Mouse (Mus musculus) midbrain, embryonic 15.5 days (tissue): ENCODE results near the gene Gm11937. TPM values are rescaled to one million over a fixed set of nuclear protein-coding genes. Genes with fewer than 3 reads are reported as not detected.
"Not testable (repeated sequence)": the region's sequence is repeated elsewhere in the genome, so short reads cannot be mapped to it uniquely, and the experiment has no call there.

Source experiments
- ATAC-seq: fragments of 200-750 bp; cut with Nextera tagmentation; replicated peaks from 2 replicates; pipeline ENCODE4 v1.8.0; 2017; ENCODE audit warnings: moderate TSS enrichment
- H3K27ac ChIP-seq: fragments of 300-500 bp; sonication (generic); 2 replicates; pipeline ENCODE4 v1.5.1; 2015; ENCODE audit warnings: mild to moderate bottlenecking, inconsistent platforms
- H3K27me3 ChIP-seq: fragments of 300-500 bp; sonication (generic); replicated peaks from 2 replicates; pipeline ENCODE4 v1.6.1; 2015; ENCODE audit warnings: inconsistent platforms
- H3K36me3 ChIP-seq: fragments of 300-500 bp; sonication (generic); replicated peaks from 2 replicates; pipeline ENCODE4 v1.6.1; 2015; ENCODE audit warnings: inconsistent platforms
- H3K4me1 ChIP-seq: fragments of 300-500 bp; sonication (generic); 2 replicates; pipeline ENCODE4 v1.6.1; 2015; ENCODE audit warnings: inconsistent platforms
- H3K4me2 ChIP-seq: fragments of 300-500 bp; sonication (generic); 2 replicates; pipeline ENCODE4 v1.6.1; 2015; ENCODE audit warnings: inconsistent platforms, mild to moderate bottlenecking, moderate library complexity
- H3K4me3 ChIP-seq: fragments of 300-500 bp; sonication (generic); 2 replicates; pipeline ENCODE4 v1.5.1; 2015; ENCODE audit warnings: mild to moderate bottlenecking, inconsistent platforms
- H3K9ac ChIP-seq: fragments of 300-500 bp; sonication (generic); 2 replicates; pipeline ENCODE4 v1.6.1; 2015; ENCODE audit warnings: mild to moderate bottlenecking, inconsistent platforms
- H3K9me3 ChIP-seq: fragments of 300-500 bp; sonication (generic); 2 replicates; pipeline ENCODE4 v1.6.1; 2016; ENCODE audit warnings: inconsistent platforms
- WGBS: fragments of 180-500 bp; shearing (Covaris S2); methylation state at CpG from one replicate; pipeline ENCODE4 v1.1.7; 2015; ENCODE audit warnings: mixed read lengths; 5-methylcytosine and 5-hydroxymethylcytosine counted together
- polyA plus RNA-seq: library from polyadenylated mRNA; unstranded; fragments of >200 nt; fragmentation: Nextera tagmentation; extraction: Ambion mirVana; gene quantifications from 2 replicates; pipeline ENCODE4 v1.2.1, GENCODE M21; 2015

The Gm11937 gene
- polyA plus RNA-seq = not detected in 2 replicates

- not testable (repeated sequence) for H3K9ac ChIP-seq, ATAC-seq, H3K4me1 ChIP-seq, H3K36me3 ChIP-seq, H3K4me2 ChIP-seq, H3K4me3 ChIP-seq, H3K27ac ChIP-seq, H3K27me3 ChIP-seq, H3K9me3 ChIP-seq
- WGBS = 78% methylated on average over 1 of the region's 2 CpGs
These were observed at the start of gene Gm11937 for GRCm38 (mm10) chr11:99610089-99610488. TSS of gene Gm11937 (minus strand) at chr11:99610189.

- WGBS = 89% methylated on average over 4 of the region's 4 CpGs
- Histone ChIP-seq H3K9me3 (no peaks in the 10 kb centered on the region), H3K27ac (no peak overlapping the region), H3K4me2 (no peak overlapping the region), H3K9ac (no peak overlapping the region), H3K4me1 (no peaks in the 10 kb centered on the region), H3K4me3 (no peak overlapping the region), H3K27me3 (no peaks in the 10 kb centered on the region), H3K36me3 (no peaks in the 10 kb centered on the region)
- ATAC-seq = no peak
These were observed 49.3 kb upstream of the Gm11937 start for GRCm38 (mm10) chr11:99659256-99659655.

- H3K27me3 ChIP-seq, H3K9ac ChIP-seq, H3K9me3 ChIP-seq, H3K27ac ChIP-seq, H3K4me1 ChIP-seq, H3K4me2 ChIP-seq, ATAC-seq, H3K36me3 ChIP-seq, H3K4me3 ChIP-seq: not testable (repeated sequence)
- 68% methylated on average over 10 of the region's 10 CpGs for WGBS
These were observed 48.5 kb upstream of the Gm11937 start, which contains the start of gene Gm11563 for GRCm38 (mm10) chr11:99658467-99659010. TSS of gene Gm11563 (minus strand) at chr11:99658960.

GRCm38 (mm10) chr11:99657051-99657450 lies 47.1 kb upstream of the Gm11937 start:
- ATAC-seq = no peak
- Histone ChIP-seq H3K9ac (no peak overlapping the region), H3K4me3 (no peak overlapping the region), H3K4me1 (no peaks in the 10 kb centered on the region), H3K27ac (no peak overlapping the region), H3K36me3 (no peaks in the 10 kb centered on the region), H3K9me3 (no peaks in the 10 kb centered on the region), H3K27me3 (no peaks in the 10 kb centered on the region), H3K4me2 (no peak overlapping the region)
- WGBS = 55% methylated on average over 5 of the region's 5 CpGs

- H3K27ac ChIP-seq = no peak within 1 kb of the TSS
- no peaks in the 10 kb centered on the region for H3K27me3 ChIP-seq
- H3K4me1 ChIP-seq = no peaks in the 10 kb centered on the region
- no peaks in the 10 kb centered on the region for H3K9me3 ChIP-seq
- no peaks in the 10 kb centered on the region for H3K36me3 ChIP-seq
- no peak within 1 kb of the TSS for H3K4me3 ChIP-seq
- H3K4me2 ChIP-seq = no peak within 1 kb of the TSS
- H3K9ac ChIP-seq = no peak within 1 kb of the TSS
- ATAC-seq = no peak
- WGBS = 81% methylated on average over 2 of the region's 2 CpGs
These were observed 40.1 kb upstream of the Gm11937 start, which contains the start of gene Gm11555 for GRCm38 (mm10) chr11:99650136-99650535. TSS of gene Gm11555 (minus strand) at chr11:99650236.

- Histone ChIP-seq H3K9ac (no peak overlapping the region), H3K27ac (no peak overlapping the region), H3K4me2 (no peak overlapping the region), H3K36me3 (no peaks in the 10 kb centered on the region), H3K9me3 (no peaks in the 10 kb centered on the region), H3K27me3 (no peaks in the 10 kb centered on the region), H3K4me1 (no peaks in the 10 kb centered on the region), H3K4me3 (no peak overlapping the region)
- ATAC-seq = no peak
- WGBS = 91% methylated on average over 15 of the region's 15 CpGs
These were observed 36.5 kb upstream of the Gm11937 start for GRCm38 (mm10) chr11:99646444-99646843.

GRCm38 (mm10) chr11:99644351-99644750 lies 34.4 kb upstream of the Gm11937 start:
- Histone ChIP-seq H3K9me3 (no peaks in the 10 kb centered on the region), H3K4me1 (no peaks in the 10 kb centered on the region), H3K9ac (no peak overlapping the region), H3K27me3 (no peaks in the 10 kb centered on the region), H3K27ac (no peak overlapping the region), H3K36me3 (no peaks in the 10 kb centered on the region), H3K4me2 (no peak overlapping the region), H3K4me3 (no peak overlapping the region)
- 70% methylated on average over 3 of the region's 3 CpGs for WGBS
- ATAC-seq = no peak

- not testable (repeated sequence) for H3K9me3 ChIP-seq, H3K27me3 ChIP-seq, H3K4me2 ChIP-seq, H3K9ac ChIP-seq, H3K4me3 ChIP-seq, ATAC-seq, H3K4me1 ChIP-seq, H3K36me3 ChIP-seq, H3K27ac ChIP-seq
- 89% methylated on average over 9 of the region's 9 CpGs for WGBS
These were observed 33.7 kb upstream of the Gm11937 start, which contains the start of gene Krtap4-7 for GRCm38 (mm10) chr11:99643635-99644139. TSS of gene Krtap4-7 (minus strand) at chr11:99644089.

GRCm38 (mm10) chr11:99640926-99641325 lies 30.9 kb upstream of the Gm11937 start:
- H3K36me3 ChIP-seq = no peaks in the 10 kb centered on the region
- ATAC-seq = no peak
- H3K4me3 ChIP-seq = no peak overlapping the region
- H3K4me1 ChIP-seq = no peaks in the 10 kb centered on the region
- 55% methylated on average over 1 of the region's 1 CpGs for WGBS
- H3K4me2 ChIP-seq = no peak overlapping the region
- H3K9ac ChIP-seq = no peak overlapping the region
- no peaks in the 10 kb centered on the region for H3K9me3 ChIP-seq
- no peaks in the 10 kb centered on the region for H3K27me3 ChIP-seq
- H3K27ac ChIP-seq = no peak overlapping the region

- no peak overlapping the region for H3K4me3 ChIP-seq
These were observed 27.1 kb upstream of the Gm11937 start for GRCm38 (mm10) chr11:99637086-99637485.

GRCm38 (mm10) chr11:99634653-99635134 lies 24.7 kb upstream of the Gm11937 start, which contains the start of gene Krtap4-2:
TSS of gene Krtap4-2 (minus strand) at chr11:99635084.
- Histone ChIP-seq H3K4me1 (0 out of 2 replicates have a peak, but pooled peaks cover 5% of the 10 kb centered on the region), H3K9me3 (no peaks in the 10 kb centered on the region), H3K4me2 (no peak within 1 kb of the TSS), H3K27ac (no peak within 1 kb of the TSS), H3K36me3 (no peaks in the 10 kb centered on the region), H3K9ac (no peak within 1 kb of the TSS), H3K27me3 (no peaks in the 10 kb centered on the region), H3K4me3 (no peak within 1 kb of the TSS)
- WGBS = 42% methylated on average over 8 of the region's 8 CpGs
- no peak for ATAC-seq

More at GRCm38 (mm10) chr11:99637086-99637485, 27.1 kb upstream of the Gm11937 start:
- Histone ChIP-seq H3K9me3 (no peaks in the 10 kb centered on the region), H3K9ac (no peak overlapping the region), H3K4me2 (no peak overlapping the region), H3K27me3 (no peaks in the 10 kb centered on the region), H3K36me3 (no peaks in the 10 kb centered on the region), H3K27ac (no peak overlapping the region), H3K4me1 (0 out of 2 replicates have a peak, but pooled peaks cover 5% of the 10 kb centered on the region)
- no peak for ATAC-seq
- WGBS = 73% methylated on average over 1 of the region's 1 CpGs

GRCm38 (mm10) chr11:99633293-99633692 lies 23.3 kb upstream of the Gm11937 start:
- H3K4me1 ChIP-seq = 0 out of 2 replicates have a peak, but pooled peaks cover 5% of the 10 kb centered on the region
- no peak overlapping the region for H3K4me2 ChIP-seq
- H3K27me3 ChIP-seq = no peaks in the 10 kb centered on the region
- no peak overlapping the region for H3K9ac ChIP-seq
- no peak for ATAC-seq
- WGBS = 84% methylated on average over 2 of the region's 2 CpGs
- H3K27ac ChIP-seq = no peak overlapping the region
- no peak overlapping the region for H3K4me3 ChIP-seq
- H3K9me3 ChIP-seq = no peaks in the 10 kb centered on the region
- H3K36me3 ChIP-seq = no peaks in the 10 kb centered on the region

GRCm38 (mm10) chr11:99630890-99631289 lies 20.9 kb upstream of the Gm11937 start:
- Histone ChIP-seq H3K4me3 (no peak overlapping the region), H3K4me1 (0 out of 2 replicates have a peak, but pooled peaks cover 5% of the 10 kb centered on the region), H3K9ac (no peak overlapping the region), H3K27me3 (no peaks in the 10 kb centered on the region), H3K9me3 (no peaks in the 10 kb centered on the region), H3K4me2 (no peak overlapping the region), H3K36me3 (no peaks in the 10 kb centered on the region), H3K27ac (no peak overlapping the region)
- no peak for ATAC-seq
- 80% methylated on average over 3 of the region's 3 CpGs for WGBS
